Mouse (Mus musculus): Measurements from ENCODE around the gene Ankfn1. TPM values are rescaled to one million over a fixed set of nuclear protein-coding genes. Genes with fewer than 3 reads are reported as not detected.

Ankfn1 gene
- polyA plus RNA-seq, 1 experiment = not detected

GRCm38 (mm10) chr11:89627232-89627631, 150.2 kb downstream of the Ankfn1 start:
- H3K4me1 ChIP-seq (ENCODE audit: control insufficient read depth, insufficient read depth, insufficient read length, low read length) = no peaks in the 10 kb centered on the region
- H3K4me3 ChIP-seq (ENCODE audit: insufficient read depth, low read depth, low read length) = no peak overlapping the region
- H3K27ac ChIP-seq (replicated peaks; ENCODE audit: low read depth, low read length) = no peak overlapping the region

DNA sequence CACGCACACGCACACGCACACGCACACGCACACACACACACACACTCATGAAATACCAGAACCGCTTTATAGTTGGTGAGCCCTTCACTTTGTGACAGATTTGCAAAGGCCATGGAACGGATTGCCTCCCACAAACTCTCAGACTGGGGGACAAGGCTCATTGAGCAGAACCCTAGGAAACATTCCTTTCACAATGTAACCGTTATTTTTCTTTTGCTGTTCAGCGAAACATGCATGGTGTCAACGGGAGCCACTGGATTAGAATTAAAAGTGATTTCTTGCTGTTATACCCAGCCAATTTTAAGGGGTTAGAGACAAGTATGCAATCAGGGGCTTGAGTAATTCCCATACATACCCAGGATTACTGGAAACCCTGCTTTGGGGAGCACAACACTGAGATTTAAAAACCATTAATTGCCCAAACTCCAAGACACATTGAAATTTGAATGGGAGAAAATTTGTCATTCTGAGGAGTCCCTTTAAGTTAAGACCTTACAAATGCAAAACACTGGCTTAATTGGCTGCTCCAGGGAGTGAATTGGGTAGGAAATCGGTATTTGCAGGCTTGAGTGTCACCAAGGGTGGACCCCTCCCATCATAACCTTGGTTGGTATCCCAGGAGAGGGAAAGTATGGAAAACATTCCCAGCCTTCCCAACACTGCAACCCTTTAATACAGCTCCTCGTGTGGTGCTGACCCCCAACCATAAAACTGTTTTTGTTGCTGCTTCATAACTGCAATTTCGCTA, 153.6 kb downstream of the Ankfn1 start:
- no peaks in the 10 kb centered on the region for H3K4me1 ChIP-seq (ENCODE audit: control insufficient read depth, insufficient read depth, insufficient read length, low read length)
- no peak overlapping the region for H3K27ac ChIP-seq (replicated peaks; ENCODE audit: low read depth, low read length)
- H3K4me3 ChIP-seq (ENCODE audit: insufficient read depth, low read depth, low read length) = no peak overlapping the region

- Histone ChIP-seq H3K4me1 (ENCODE audit: control insufficient read depth, insufficient read depth, insufficient read length, low read length) (no peaks in the 10 kb centered on the region), H3K4me3 (ENCODE audit: insufficient read depth, low read depth, low read length) (no peak overlapping the region), H3K27ac (replicated peaks; ENCODE audit: low read depth, low read length) (no peak overlapping the region)
Observed at GRCm38 (mm10) chr11:89619955-89620354, 157.5 kb downstream of the Ankfn1 start.

DNA sequence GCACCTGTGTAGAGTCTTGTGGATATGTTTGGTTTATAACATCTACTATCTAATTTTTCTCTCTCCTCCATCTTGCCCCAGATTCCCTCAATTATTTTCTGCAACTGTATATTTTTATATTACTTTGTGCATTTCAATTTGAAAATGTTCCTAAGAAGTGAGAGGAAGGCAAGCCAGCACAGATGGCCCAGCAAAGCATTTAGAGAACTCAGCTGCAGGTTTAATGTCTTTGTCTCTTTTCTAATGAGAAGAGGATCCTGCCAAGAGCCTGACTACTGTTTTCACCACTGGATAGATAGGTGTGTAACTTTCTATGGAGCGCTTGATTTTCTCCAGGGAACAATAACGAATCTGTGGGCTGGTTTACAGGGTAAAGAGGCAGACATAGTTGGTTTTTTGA, 161.6 kb downstream of the Ankfn1 start:
- Histone ChIP-seq H3K27ac (replicated peaks; ENCODE audit: low read depth, low read length) (no peak overlapping the region), H3K4me1 (ENCODE audit: control insufficient read depth, insufficient read depth, insufficient read length, low read length) (no peaks in the 10 kb centered on the region), H3K4me3 (ENCODE audit: insufficient read depth, low read depth, low read length) (no peak overlapping the region)

- H3K4me1 ChIP-seq (ENCODE audit: control insufficient read depth, insufficient read depth, insufficient read length, low read length) = no peaks in the 10 kb centered on the region
- H3K4me3 ChIP-seq (ENCODE audit: insufficient read depth, low read depth, low read length) = no peak overlapping the region
- H3K27ac ChIP-seq (replicated peaks; ENCODE audit: low read depth, low read length) = no peak overlapping the region
Observed at GRCm38 (mm10) chr11:89611596-89611995, 165.9 kb downstream of the Ankfn1 start.

DNA sequence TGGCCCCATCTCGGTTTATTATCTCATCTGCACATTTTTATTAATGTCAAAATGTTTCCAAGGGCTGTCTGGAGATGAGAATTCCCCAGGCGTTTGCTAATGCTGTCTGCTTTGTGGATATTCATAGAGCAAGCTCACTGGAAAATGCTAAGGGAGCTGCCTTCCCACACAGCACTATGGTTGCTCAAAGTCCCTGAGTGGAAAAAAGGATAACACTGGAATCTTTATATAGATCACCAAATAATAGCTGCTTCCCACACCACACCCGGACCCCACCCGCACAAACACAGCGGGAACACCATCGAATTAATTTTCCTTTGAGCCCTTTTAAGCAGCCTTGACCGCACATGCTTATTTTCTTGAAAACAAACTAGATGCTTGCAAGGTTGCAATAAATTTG, 169.4 kb downstream of the Ankfn1 start:
- no peaks in the 10 kb centered on the region for H3K4me1 ChIP-seq (ENCODE audit: control insufficient read depth, insufficient read depth, insufficient read length, low read length)
- H3K4me3 ChIP-seq (ENCODE audit: insufficient read depth, low read depth, low read length) = no peak overlapping the region
- H3K27ac ChIP-seq (replicated peaks; ENCODE audit: low read depth, low read length) = no peak overlapping the region

DNA sequence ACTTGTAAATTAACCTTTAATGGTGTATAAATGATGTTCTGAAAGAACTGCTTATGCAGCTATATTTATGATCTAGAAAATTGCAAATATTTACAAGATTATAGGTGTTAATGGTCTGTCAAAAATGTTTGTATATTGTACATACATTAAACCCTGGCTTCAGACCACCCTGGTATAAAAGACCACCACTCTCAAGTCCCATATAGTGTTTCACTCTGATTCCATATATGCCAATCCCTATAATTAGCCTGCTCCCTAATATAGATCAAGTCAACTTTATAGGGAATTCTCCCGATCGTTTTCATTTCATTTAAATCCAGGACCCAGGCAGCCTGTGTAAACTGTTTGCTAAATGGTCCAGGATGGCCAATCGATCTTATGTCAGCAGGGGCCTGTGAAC, 170.2 kb downstream of the Ankfn1 start:
- Histone ChIP-seq H3K27ac (replicated peaks; ENCODE audit: low read depth, low read length) (no peak overlapping the region), H3K4me3 (ENCODE audit: insufficient read depth, low read depth, low read length) (no peak overlapping the region), H3K4me1 (ENCODE audit: control insufficient read depth, insufficient read depth, insufficient read length, low read length) (no peaks in the 10 kb centered on the region)

DNA sequence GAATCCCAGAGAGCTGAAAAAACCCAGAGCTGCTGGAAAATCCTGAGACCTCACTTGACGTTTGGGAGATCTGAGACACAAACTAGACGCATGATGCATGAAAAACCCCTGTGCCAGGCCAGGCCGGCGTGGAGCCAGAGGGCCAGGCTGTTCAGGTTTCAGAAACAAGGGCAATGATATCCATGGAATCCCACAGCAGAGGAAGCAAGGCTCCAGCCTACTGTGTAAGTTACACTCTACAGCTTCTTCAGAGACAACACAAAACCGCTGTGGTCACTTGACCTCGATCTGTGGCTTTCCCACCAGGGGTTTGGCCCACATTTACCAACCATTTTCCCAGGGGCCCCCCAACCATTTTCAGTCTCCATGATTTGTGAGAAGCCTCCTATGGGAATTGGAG, 171.1 kb downstream of the Ankfn1 start:
- Histone ChIP-seq H3K27ac (replicated peaks; ENCODE audit: low read depth, low read length) (no peak overlapping the region), H3K4me1 (ENCODE audit: control insufficient read depth, insufficient read depth, insufficient read length, low read length) (no peaks in the 10 kb centered on the region), H3K4me3 (ENCODE audit: insufficient read depth, low read depth, low read length) (no peak overlapping the region)

DNA sequence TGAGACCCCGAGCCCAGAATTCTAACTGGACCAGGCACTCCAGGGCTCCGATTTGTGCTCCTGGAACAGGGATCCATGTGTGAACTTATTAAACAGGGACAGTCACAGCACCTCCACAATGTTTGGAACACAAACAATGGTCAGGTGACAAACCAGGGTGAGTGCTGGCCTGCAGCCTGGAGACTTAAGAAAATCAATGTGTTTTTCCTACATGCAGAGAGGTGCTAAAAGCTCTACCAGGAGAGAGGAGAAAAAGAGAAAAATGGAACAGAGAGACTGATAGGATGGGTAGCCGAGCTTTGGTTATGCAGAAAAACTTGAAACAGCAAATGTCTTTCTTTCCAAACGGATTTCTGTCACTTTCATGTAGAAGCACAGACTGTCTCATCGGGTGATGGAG, 174.5 kb downstream of the Ankfn1 start:
- Histone ChIP-seq H3K4me3 (ENCODE audit: insufficient read depth, low read depth, low read length) (no peak overlapping the region), H3K27ac (replicated peaks; ENCODE audit: low read depth, low read length) (no peak overlapping the region), H3K4me1 (ENCODE audit: control insufficient read depth, insufficient read depth, insufficient read length, low read length) (no peaks in the 10 kb centered on the region)

GRCm38 (mm10) chr11:89600921-89601515, 176.4 kb downstream of the Ankfn1 start:
- Histone ChIP-seq H3K27ac (replicated peaks; ENCODE audit: low read depth, low read length) (no peak overlapping the region), H3K4me1 (ENCODE audit: control insufficient read depth, insufficient read depth, insufficient read length, low read length) (no peaks in the 10 kb centered on the region), H3K4me3 (ENCODE audit: insufficient read depth, low read depth, low read length) (no peak overlapping the region)

GRCm38 (mm10) chr11:89590273-89590874, 187.1 kb downstream of the Ankfn1 start:
- no peak overlapping the region for H3K4me3 ChIP-seq (ENCODE audit: insufficient read depth, low read depth, low read length)
- H3K4me1 ChIP-seq (ENCODE audit: control insufficient read depth, insufficient read depth, insufficient read length, low read length) = no peaks in the 10 kb centered on the region
- no peak overlapping the region for H3K27ac ChIP-seq (replicated peaks; ENCODE audit: low read depth, low read length)

GRCm38 (mm10) chr11:89586341-89586740, 191.1 kb downstream of the Ankfn1 start:
- Histone ChIP-seq H3K27ac (replicated peaks; ENCODE audit: low read depth, low read length) (no peak overlapping the region), H3K4me1 (ENCODE audit: control insufficient read depth, insufficient read depth, insufficient read length, low read length) (no peaks in the 10 kb centered on the region), H3K4me3 (ENCODE audit: insufficient read depth, low read depth, low read length) (no peak overlapping the region)

DNA sequence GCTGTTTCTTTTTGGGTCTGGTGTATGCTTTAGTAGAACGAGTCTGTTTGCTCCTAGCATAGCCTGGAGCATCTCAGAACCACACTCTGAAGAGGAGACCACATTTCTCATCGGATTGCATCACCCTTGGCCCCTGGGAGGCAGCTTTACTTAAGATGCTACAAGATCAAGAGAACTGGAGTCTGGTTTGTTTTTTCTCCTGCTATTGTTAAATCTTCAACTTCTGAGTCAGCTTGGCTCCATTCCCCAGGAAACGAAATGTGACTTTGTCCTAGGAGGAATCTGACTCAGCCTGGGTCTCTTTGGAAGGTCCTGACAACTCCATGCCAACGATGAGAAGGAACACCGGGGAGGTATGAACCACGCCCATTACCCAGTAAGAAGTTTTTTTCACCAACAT, 197.6 kb downstream of the Ankfn1 start:
- H3K4me1 ChIP-seq (ENCODE audit: control insufficient read depth, insufficient read depth, insufficient read length, low read length) = no peaks in the 10 kb centered on the region
- H3K4me3 ChIP-seq (ENCODE audit: insufficient read depth, low read depth, low read length) = no peak overlapping the region
- H3K27ac ChIP-seq (replicated peaks; ENCODE audit: low read depth, low read length) = no peak overlapping the region

DNA sequence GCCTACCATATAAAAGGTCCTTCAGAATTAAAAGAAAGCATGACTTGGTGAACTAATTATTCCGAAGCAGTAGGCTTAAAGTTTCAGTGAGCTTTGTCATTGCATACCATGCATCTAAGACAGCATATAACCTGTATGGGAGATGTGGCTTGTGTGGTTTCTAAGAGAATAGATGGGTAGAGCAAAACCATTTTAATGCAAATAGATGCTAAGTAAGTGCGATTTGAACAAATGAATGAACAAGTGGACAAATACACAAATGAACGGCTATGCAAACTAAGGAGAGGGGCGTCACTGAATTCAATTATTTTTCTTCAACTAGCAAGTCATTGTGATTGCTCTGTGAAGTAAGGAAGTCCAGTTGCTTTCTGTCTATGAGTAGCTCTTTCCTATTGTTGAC, 198.3 kb downstream of the Ankfn1 start:
- no peak overlapping the region for H3K27ac ChIP-seq (replicated peaks; ENCODE audit: low read depth, low read length)

DNA sequence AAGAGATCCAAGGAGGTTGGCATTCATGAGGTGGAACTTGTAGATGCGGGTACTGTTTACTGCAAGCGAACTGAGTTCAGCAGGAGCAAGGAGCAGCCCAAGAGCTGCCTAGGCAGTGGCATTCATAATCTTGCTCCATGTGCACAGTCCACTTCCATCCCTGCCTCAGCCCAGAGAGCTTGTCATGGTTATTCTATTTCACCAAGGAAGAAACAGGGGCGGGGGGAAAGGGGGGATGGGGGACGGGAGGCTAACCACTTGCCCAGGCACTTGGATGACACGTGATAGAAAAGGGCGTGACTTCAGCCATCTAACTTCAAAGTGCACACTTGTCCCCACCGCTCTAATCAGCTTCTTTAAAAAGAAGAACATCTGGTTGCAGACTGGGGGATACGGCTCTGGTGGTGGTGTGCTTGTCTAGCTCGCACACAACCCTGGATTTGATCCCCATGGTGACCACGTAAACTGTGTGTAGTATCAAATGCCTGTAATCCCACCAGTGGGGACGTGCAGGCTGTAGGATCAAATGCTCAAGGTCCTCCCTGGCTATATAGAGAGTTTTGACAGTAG, 203.1 kb downstream of the Ankfn1 start:
- no peak overlapping the region for H3K27ac ChIP-seq (replicated peaks; ENCODE audit: low read depth, low read length)
- H3K4me3 ChIP-seq (ENCODE audit: insufficient read depth, low read depth, low read length) = no peak overlapping the region
- H3K4me1 ChIP-seq (ENCODE audit: control insufficient read depth, insufficient read depth, insufficient read length, low read length) = no peaks in the 10 kb centered on the region

More for the DNA sequence above, 198.3 kb downstream of the Ankfn1 start:
- Histone ChIP-seq H3K4me3 (ENCODE audit: insufficient read depth, low read depth, low read length) (no peak overlapping the region), H3K4me1 (ENCODE audit: control insufficient read depth, insufficient read depth, insufficient read length, low read length) (no peaks in the 10 kb centered on the region)
